ENCODE assay signal across 14 mouse cellular contexts in genomic region chr16:4117072-4117471, GRCm38 (mm10). TPM values are rescaled to one million over a fixed set of nuclear protein-coding genes. Genes with fewer than 3 reads are reported as not detected.
DNase-seq lines count a peak whose midpoint lies in the region; ATAC-seq lines count a peak whose summit lies in the region.
"Had no signal": no experiment of that assay in that cellular context is flagged by ENCODE, and none has a peak within 500 bp of the region (broad histone marks: within the 10 kb centered on the region; RNA-seq: fewer than 3 reads in every experiment).

No protein-coding gene starts in this region.

- peak; percentile 21 to 41 for DNase-seq in cerebellum, postnatal 10 days
- DNase-seq in cerebellum, adult 18-20 months, result no peak
- peak; percentile 41 for DNase-seq in c-Kit-positive CD71-positive TER-119-negative erythroid progenitor cells, embryonic 14.5 days (ENCODE audit: low read depth)
- no peak for DNase-seq in frontal cortex, postnatal 10 days (ENCODE audit: low spot score in 2 of 2)
- no peak for DNase-seq in urinary bladder, postnatal 25 days (ENCODE audit: low spot score)
- DNase-seq: adrenal gland, postnatal 36 days; retina, postnatal 1 day had no signal

- H3K9me3 ChIP-seq in intestine, embryonic 16.5 days (ENCODE audit: control insufficient read depth, low read length), result no peaks in the 10 kb centered on the region
- H3K9me3 ChIP-seq in intestine, embryonic 15.5 days, result no peaks in the 10 kb centered on the region
- H3K9me3 ChIP-seq in liver, embryonic 12.5 days (replicated peaks), result no peaks in the 10 kb centered on the region
- H3K9me3 ChIP-seq: forebrain, embryonic 10.5 days; limb, embryonic 10.5 days had no signal

- H3K27me3 ChIP-seq in intestine, embryonic 16.5 days (replicated peaks; ENCODE audit: control insufficient read depth, insufficient read depth, low read length), result no peaks in the 10 kb centered on the region
- no peaks in the 10 kb centered on the region for H3K27me3 ChIP-seq in intestine, embryonic 15.5 days (replicated peaks)
- no peaks in the 10 kb centered on the region for H3K27me3 ChIP-seq in liver, embryonic 12.5 days (replicated peaks)
- H3K27me3 ChIP-seq: Patski had no signal

- no peak overlapping the region for H3K9ac ChIP-seq in intestine, embryonic 16.5 days (ENCODE audit: low read depth, low read length)
- H3K9ac ChIP-seq in intestine, embryonic 15.5 days, result no peak overlapping the region
- no peak overlapping the region for H3K9ac ChIP-seq in liver, embryonic 12.5 days

- ATAC-seq in intestine, embryonic 16.5 days, result peak; percentile 31; the same call in 1 of the 2 replicates
- no peak for ATAC-seq in intestine, embryonic 15.5 days
- peak; percentile 84 for ATAC-seq in liver, embryonic 12.5 days
- ATAC-seq: Patski had no signal

- H3K4me1 ChIP-seq in intestine, embryonic 16.5 days (ENCODE audit: control insufficient read depth, insufficient read depth, low read length), result no peaks in the 10 kb centered on the region
- H3K4me1 ChIP-seq in intestine, embryonic 15.5 days (replicated peaks), result no peaks in the 10 kb centered on the region
- peaks cover 10% of the 10 kb centered on the region for H3K4me1 ChIP-seq in liver, embryonic 12.5 days
- H3K4me1 ChIP-seq: forebrain, embryonic 10.5 days; limb, embryonic 10.5 days had no signal

- H3K36me3 ChIP-seq in intestine, embryonic 16.5 days (ENCODE audit: control insufficient read depth, insufficient read depth, low read length), result peaks cover 22% of the 10 kb centered on the region
- peaks cover 41% of the 10 kb centered on the region for H3K36me3 ChIP-seq in intestine, embryonic 15.5 days
- H3K36me3 ChIP-seq in liver, embryonic 12.5 days, result peaks cover 92% of the 10 kb centered on the region

- no peak overlapping the region for H3K4me3 ChIP-seq in intestine, embryonic 16.5 days (ENCODE audit: low read length)
- no peak overlapping the region for H3K4me3 ChIP-seq in intestine, embryonic 15.5 days (replicated peaks)
- no peak overlapping the region for H3K4me3 ChIP-seq in liver, embryonic 12.5 days
- H3K4me3 ChIP-seq: forebrain, embryonic 10.5 days; limb, embryonic 10.5 days; myocyte had no signal

- WGBS in intestine, embryonic 16.5 days, result 79% methylated on average over 4 of the region's 4 CpGs
- 86% methylated on average over 4 of the region's 4 CpGs for WGBS in intestine, embryonic 15.5 days
- 47% methylated on average over 4 of the region's 4 CpGs for WGBS in liver, embryonic 12.5 days (ENCODE audit: insufficient replicate concordance)

- H3K27ac ChIP-seq in intestine, embryonic 16.5 days (ENCODE audit: low read length), result no peak overlapping the region
- H3K27ac ChIP-seq in intestine, embryonic 15.5 days, result no peak overlapping the region
- no peak overlapping the region for H3K27ac ChIP-seq in liver, embryonic 12.5 days
- H3K27ac ChIP-seq: forebrain, embryonic 10.5 days; limb, embryonic 10.5 days had no signal

- H3K4me2 ChIP-seq in intestine, embryonic 16.5 days (ENCODE audit: low read depth, low read length), result no peak overlapping the region
- H3K4me2 ChIP-seq in intestine, embryonic 15.5 days (replicated peaks), result no peak overlapping the region
- no peak overlapping the region for H3K4me2 ChIP-seq in liver, embryonic 12.5 days

RNA-seq across cellular contexts. Expression of gene Trap1, which starts 39.4 kb away (rescaled TPM):
- polyA plus RNA-seq in intestine, embryonic 16.5 days (2015; fragmentation: Nextera tagmentation; extraction: Ambion mirVana), result 128 and 131 TPM in 2 replicates
- polyA plus RNA-seq in intestine, embryonic 15.5 days (2015; fragmentation: Nextera tagmentation; extraction: Ambion mirVana), result 115 and 116 TPM in 2 replicates
- polyA plus RNA-seq in liver, embryonic 12.5 days (2016; fragmentation: Nextera tagmentation; extraction: Ambion mirVana), result 99.4 and 104 TPM in 2 replicates

Comparison
In these comparisons a context has a peak if more than half of its experiments do, and no peak if none do; other contexts are left out.
1. DNase-seq: peak in cerebellum, postnatal 10 days (2 of 2) and c-Kit-positive CD71-positive TER-119-negative erythroid progenitor cells, embryonic 14.5 days (single experiment); none in cerebellum, adult 18-20 months (0 of 2), frontal cortex, postnatal 10 days (0 of 2) and urinary bladder, postnatal 25 days (single experiment).